Mouse (Mus musculus): Measurements from ENCODE around the gene Ighmbp2. TPM values are rescaled to one million over a fixed set of nuclear protein-coding genes. Genes with fewer than 3 reads are reported as not detected.

Gene Ighmbp2
- polyA plus RNA-seq, 1 experiment from 2014 or later: 4.8 TPM

- Histone ChIP-seq H3K9ac (ENCODE audit: low read length) (no peak overlapping the region), H3K27me3 (ENCODE audit: control insufficient read depth, insufficient read depth, low read length) (no peaks in the 10 kb centered on the region), H3K36me3 (ENCODE audit: control insufficient read depth, insufficient read depth, low read length) (no peaks in the 10 kb centered on the region), H3K27ac (replicated peaks in 1 of 2; ENCODE audit: control insufficient read depth in 1 of 2, insufficient read depth in 1 of 2, low read depth in 2 of 2, low read length in 2 of 2) (no peak overlapping the region), H3K9me3 (ENCODE audit: control insufficient read depth, low read length) (no peaks in the 10 kb centered on the region), H3K4me3 (ENCODE audit: control insufficient read depth in 1 of 2, insufficient read depth in 1 of 2, low read depth in 1 of 2, low read length in 2 of 2) (no peak overlapping the region), H3K4me2 (ENCODE audit: low read length) (no peak overlapping the region), H3K4me1 (ENCODE audit: control insufficient read depth in 2 of 2, insufficient read depth in 2 of 2, low read length in 2 of 2) (no peaks in the 10 kb centered on the region)
- 69% methylated on average over 4 of the region's 4 CpGs for WGBS
- no peak for ATAC-seq (ENCODE audit: insufficient number of reproducible peaks, insufficient read depth, low FRiP score, low read depth)
Measured at GRCm38 (mm10) chr19:3304017-3304416, 21.2 kb upstream of the Ighmbp2 start.

DNA sequence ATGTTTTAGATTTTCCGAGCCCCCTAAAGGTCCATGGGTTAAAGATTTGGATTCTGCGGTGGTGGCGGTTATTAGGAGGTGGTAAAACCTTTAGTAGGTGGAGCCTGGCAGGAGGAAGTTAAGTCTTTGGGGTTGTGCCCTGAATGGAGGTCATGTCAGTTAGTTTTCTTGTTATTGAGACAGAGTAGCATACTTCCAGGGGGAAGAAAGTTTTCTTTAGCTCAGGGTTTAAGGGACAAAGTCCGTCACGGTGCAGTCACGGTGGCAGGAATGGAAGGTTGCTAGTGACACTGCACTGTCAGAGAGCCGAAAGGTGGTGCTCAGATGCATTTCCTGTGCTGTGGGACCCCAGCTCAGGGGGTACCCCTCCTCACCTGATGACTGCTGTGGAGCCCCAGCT is 15.0 kb upstream of the Ighmbp2 start:
- Histone ChIP-seq H3K4me3 (ENCODE audit: control insufficient read depth in 1 of 2, insufficient read depth in 1 of 2, low read depth in 1 of 2, low read length in 2 of 2) (no peak overlapping the region), H3K4me2 (ENCODE audit: low read length) (no peak overlapping the region), H3K36me3 (ENCODE audit: control insufficient read depth, insufficient read depth, low read length) (no peaks in the 10 kb centered on the region), H3K27me3 (ENCODE audit: control insufficient read depth, insufficient read depth, low read length) (no peaks in the 10 kb centered on the region), H3K9me3 (ENCODE audit: control insufficient read depth, low read length) (no peaks in the 10 kb centered on the region), H3K9ac (ENCODE audit: low read length) (no peak overlapping the region), H3K4me1 (ENCODE audit: control insufficient read depth in 2 of 2, insufficient read depth in 2 of 2, low read length in 2 of 2) (no peaks in the 10 kb centered on the region), H3K27ac (replicated peaks in 1 of 2; ENCODE audit: control insufficient read depth in 1 of 2, insufficient read depth in 1 of 2, low read depth in 2 of 2, low read length in 2 of 2) (no peak overlapping the region)
- 81% methylated on average over 7 of the region's 7 CpGs for WGBS
- no peak for ATAC-seq (ENCODE audit: insufficient number of reproducible peaks, insufficient read depth, low FRiP score, low read depth)

DNA sequence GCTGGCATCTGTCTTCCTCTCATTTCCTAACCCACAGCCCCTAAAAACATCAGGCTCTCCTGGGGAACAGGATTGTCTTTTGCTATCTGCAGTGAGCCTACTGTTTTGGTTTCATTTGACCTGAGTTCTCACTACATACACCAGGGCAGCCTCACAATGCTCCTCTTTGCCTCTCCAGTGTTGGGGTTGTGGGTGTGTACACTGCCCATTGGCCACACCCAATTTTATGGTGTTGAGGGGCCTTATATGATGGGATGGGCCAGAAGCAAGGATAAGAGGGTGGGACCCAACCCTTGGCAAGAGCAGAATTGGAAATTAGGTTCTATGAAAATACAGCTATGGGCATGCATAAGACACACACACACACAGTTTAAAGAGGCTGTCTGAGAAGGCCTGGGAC is 14.2 kb upstream of the Ighmbp2 start:
- H3K9me3 ChIP-seq (ENCODE audit: control insufficient read depth, low read length): no peaks in the 10 kb centered on the region
- no peak overlapping the region for H3K27ac ChIP-seq (replicated peaks in 1 of 2; ENCODE audit: control insufficient read depth in 1 of 2, insufficient read depth in 1 of 2, low read depth in 2 of 2, low read length in 2 of 2)
- ATAC-seq (ENCODE audit: insufficient number of reproducible peaks, insufficient read depth, low FRiP score, low read depth): no peak
- no peaks in the 10 kb centered on the region for H3K27me3 ChIP-seq (ENCODE audit: control insufficient read depth, insufficient read depth, low read length)
- H3K9ac ChIP-seq (ENCODE audit: low read length): no peak overlapping the region
- H3K4me1 ChIP-seq (ENCODE audit: control insufficient read depth in 2 of 2, insufficient read depth in 2 of 2, low read length in 2 of 2): no peaks in the 10 kb centered on the region
- H3K4me3 ChIP-seq (ENCODE audit: control insufficient read depth in 1 of 2, insufficient read depth in 1 of 2, low read depth in 1 of 2, low read length in 2 of 2): no peak overlapping the region
- H3K4me2 ChIP-seq (ENCODE audit: low read length): no peak overlapping the region
- H3K36me3 ChIP-seq (ENCODE audit: control insufficient read depth, insufficient read depth, low read length): no peaks in the 10 kb centered on the region

DNA sequence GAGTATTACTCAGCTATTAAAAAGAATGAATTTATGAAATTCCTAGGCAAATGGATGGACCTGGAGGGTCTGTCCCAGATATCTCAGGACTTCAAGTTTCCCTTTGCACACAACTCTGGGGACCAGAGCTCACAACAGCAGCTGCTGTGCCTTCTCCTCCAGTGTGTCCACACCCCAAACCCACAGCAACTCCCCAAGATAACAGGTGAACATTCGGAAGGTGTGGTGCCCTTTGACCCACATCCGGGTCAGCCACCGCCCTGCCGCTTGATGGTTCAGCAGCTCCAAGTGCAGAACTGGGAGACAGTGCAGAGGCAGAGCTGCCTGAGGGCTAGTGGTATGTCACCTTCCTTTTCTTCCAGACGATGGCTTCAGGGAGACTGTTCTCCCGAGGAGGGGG is 12.4 kb upstream of the Ighmbp2 start:
- Histone ChIP-seq H3K9ac (ENCODE audit: low read length) (no peak overlapping the region), H3K9me3 (ENCODE audit: control insufficient read depth, low read length) (no peaks in the 10 kb centered on the region), H3K4me2 (ENCODE audit: low read length) (no peak overlapping the region), H3K4me3 (ENCODE audit: control insufficient read depth in 1 of 2, insufficient read depth in 1 of 2, low read depth in 1 of 2, low read length in 2 of 2) (no peak overlapping the region), H3K4me1 (ENCODE audit: control insufficient read depth in 2 of 2, insufficient read depth in 2 of 2, low read length in 2 of 2) (no peaks in the 10 kb centered on the region), H3K27me3 (ENCODE audit: control insufficient read depth, insufficient read depth, low read length) (no peaks in the 10 kb centered on the region), H3K27ac (replicated peaks in 1 of 2; ENCODE audit: control insufficient read depth in 1 of 2, insufficient read depth in 1 of 2, low read depth in 2 of 2, low read length in 2 of 2) (no peak overlapping the region), H3K36me3 (ENCODE audit: control insufficient read depth, insufficient read depth, low read length) (peaks cover 13% of the 10 kb centered on the region)
- WGBS: 75% methylated on average over 6 of the region's 6 CpGs
- ATAC-seq (ENCODE audit: insufficient number of reproducible peaks, insufficient read depth, low FRiP score, low read depth): no peak

- no peaks in the 10 kb centered on the region for H3K9me3 ChIP-seq (ENCODE audit: control insufficient read depth, low read length)
- H3K27me3 ChIP-seq (ENCODE audit: control insufficient read depth, insufficient read depth, low read length): no peaks in the 10 kb centered on the region
- H3K27ac ChIP-seq (replicated peaks in 1 of 2; ENCODE audit: control insufficient read depth in 1 of 2, insufficient read depth in 1 of 2, low read depth in 2 of 2, low read length in 2 of 2): no peak overlapping the region
- ATAC-seq (ENCODE audit: insufficient number of reproducible peaks, insufficient read depth, low FRiP score, low read depth): no peak
- peaks cover 35% of the 10 kb centered on the region for H3K36me3 ChIP-seq (ENCODE audit: control insufficient read depth, insufficient read depth, low read length)
- H3K4me1 ChIP-seq (ENCODE audit: control insufficient read depth in 2 of 2, insufficient read depth in 2 of 2, low read length in 2 of 2): no peaks in the 10 kb centered on the region
- WGBS: 69% methylated on average over 1 of the region's 1 CpGs
- no peak overlapping the region for H3K4me2 ChIP-seq (ENCODE audit: low read length)
- no peak overlapping the region for H3K9ac ChIP-seq (ENCODE audit: low read length)
- no peak overlapping the region for H3K4me3 ChIP-seq (ENCODE audit: control insufficient read depth in 1 of 2, insufficient read depth in 1 of 2, low read depth in 1 of 2, low read length in 2 of 2)
Measured at GRCm38 (mm10) chr19:3292993-3293392, 10.2 kb upstream of the Ighmbp2 start.

DNA sequence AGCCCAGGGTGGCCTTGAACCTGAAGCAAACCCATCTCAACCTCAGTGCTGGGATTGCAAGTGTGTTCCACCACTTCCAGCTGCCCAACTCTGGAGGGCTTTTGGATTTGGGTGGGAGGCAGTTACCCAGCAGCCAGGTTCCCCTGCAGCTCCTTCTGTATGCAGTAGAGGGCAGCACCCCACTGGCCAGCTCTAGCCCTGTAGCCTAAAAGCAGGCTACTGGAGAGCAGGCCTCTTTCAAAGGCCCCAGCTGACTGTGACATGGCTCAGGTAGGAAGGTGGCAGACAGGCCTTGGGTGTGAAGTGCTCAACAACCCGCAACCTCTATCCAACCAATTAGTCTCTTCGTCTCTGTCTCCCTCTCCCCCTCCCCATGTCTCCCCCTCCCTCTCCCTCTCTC is 9.2 kb upstream of the Ighmbp2 start:
- Histone ChIP-seq H3K36me3 (ENCODE audit: control insufficient read depth, insufficient read depth, low read length) (peaks cover 45% of the 10 kb centered on the region), H3K4me2 (ENCODE audit: low read length) (no peak overlapping the region), H3K9ac (ENCODE audit: low read length) (no peak overlapping the region), H3K27ac (replicated peaks in 1 of 2; ENCODE audit: control insufficient read depth in 1 of 2, insufficient read depth in 1 of 2, low read depth in 2 of 2, low read length in 2 of 2) (no peak overlapping the region), H3K4me3 (ENCODE audit: control insufficient read depth in 1 of 2, insufficient read depth in 1 of 2, low read depth in 1 of 2, low read length in 2 of 2) (no peak overlapping the region), H3K4me1 (ENCODE audit: control insufficient read depth in 2 of 2, insufficient read depth in 2 of 2, low read length in 2 of 2) (no peaks in the 10 kb centered on the region), H3K9me3 (ENCODE audit: control insufficient read depth, low read length) (no peaks in the 10 kb centered on the region), H3K27me3 (ENCODE audit: control insufficient read depth, insufficient read depth, low read length) (no peaks in the 10 kb centered on the region)
- no peak for ATAC-seq (ENCODE audit: insufficient number of reproducible peaks, insufficient read depth, low FRiP score, low read depth)
- 43% methylated on average over 2 of the region's 2 CpGs for WGBS

DNA sequence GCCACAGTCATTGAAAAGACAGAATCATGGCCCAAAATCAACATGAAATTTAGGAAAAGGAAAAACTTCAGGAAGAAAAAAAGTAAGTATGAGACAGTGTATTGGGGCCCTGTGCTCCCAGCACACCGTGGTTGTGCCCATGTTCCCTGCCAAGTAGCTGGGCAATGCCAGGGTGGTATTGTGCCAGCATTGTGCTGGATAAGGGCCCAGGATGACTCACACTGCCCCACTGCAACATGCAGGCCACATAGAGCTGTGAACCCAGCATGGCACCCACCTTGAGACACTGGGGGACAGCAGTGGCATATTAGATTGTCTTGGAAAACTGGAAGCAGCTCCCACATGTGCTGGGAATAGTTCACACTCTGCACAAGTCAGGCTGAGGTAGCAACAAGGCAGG is 6.2 kb upstream of the Ighmbp2 start:
- Histone ChIP-seq H3K9ac (ENCODE audit: low read length) (no peak overlapping the region), H3K36me3 (ENCODE audit: control insufficient read depth, insufficient read depth, low read length) (peaks cover 63% of the 10 kb centered on the region), H3K4me3 (ENCODE audit: control insufficient read depth in 1 of 2, insufficient read depth in 1 of 2, low read depth in 1 of 2, low read length in 2 of 2) (no peak overlapping the region), H3K9me3 (ENCODE audit: control insufficient read depth, low read length) (no peaks in the 10 kb centered on the region), H3K4me2 (ENCODE audit: low read length) (no peak overlapping the region), H3K4me1 (ENCODE audit: control insufficient read depth in 2 of 2, insufficient read depth in 2 of 2, low read length in 2 of 2) (no peaks in the 10 kb centered on the region), H3K27ac (replicated peaks in 1 of 2; ENCODE audit: control insufficient read depth in 1 of 2, insufficient read depth in 1 of 2, low read depth in 2 of 2, low read length in 2 of 2) (no peak overlapping the region), H3K27me3 (ENCODE audit: control insufficient read depth, insufficient read depth, low read length) (no peaks in the 10 kb centered on the region)
- ATAC-seq (ENCODE audit: insufficient number of reproducible peaks, insufficient read depth, low FRiP score, low read depth): no peak
- 100% methylated on average over 1 of the region's 1 CpGs for WGBS

DNA sequence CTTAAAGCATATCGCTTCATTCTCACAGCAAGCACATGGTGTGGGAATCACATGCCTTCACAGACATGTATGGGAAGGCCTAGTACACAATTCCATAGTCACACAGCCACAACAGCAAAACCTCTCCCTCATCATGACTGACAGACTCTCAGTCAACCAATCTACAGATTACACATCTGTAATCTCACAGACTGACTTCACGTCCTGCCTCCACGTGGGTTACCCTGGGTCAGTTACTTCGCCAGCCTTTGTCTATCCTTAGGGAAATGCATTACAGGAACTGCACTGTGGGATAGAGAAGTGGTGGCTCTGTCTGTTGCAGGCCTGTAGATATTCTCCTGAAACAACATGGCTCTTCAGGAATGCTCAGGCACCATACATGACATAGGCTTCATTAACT is 931 bp downstream of the Ighmbp2 start:
- Histone ChIP-seq H3K36me3 (ENCODE audit: control insufficient read depth, insufficient read depth, low read length) (peaks cover 50% of the 10 kb centered on the region), H3K9ac (ENCODE audit: low read length) (peak overlapping the region; percentile 90), H3K27me3 (ENCODE audit: control insufficient read depth, insufficient read depth, low read length) (no peaks in the 10 kb centered on the region), H3K9me3 (ENCODE audit: control insufficient read depth, low read length) (no peaks in the 10 kb centered on the region), H3K4me3 (ENCODE audit: control insufficient read depth in 1 of 2, insufficient read depth in 1 of 2, low read depth in 1 of 2, low read length in 2 of 2) (peak overlapping the region; percentile 55 to 87), H3K4me1 (ENCODE audit: control insufficient read depth in 2 of 2, insufficient read depth in 2 of 2, low read length in 2 of 2) (peaks cover 2 to 12% of the 10 kb centered on the region in 2 experiments; a peak in 2 of 4 replicates), H3K4me2 (ENCODE audit: low read length) (peak overlapping the region; percentile 89), H3K27ac (replicated peaks in 1 of 2; ENCODE audit: control insufficient read depth in 1 of 2, insufficient read depth in 1 of 2, low read depth in 2 of 2, low read length in 2 of 2) (no peak overlapping the region)
- WGBS: 68% methylated on average over 4 of the region's 4 CpGs
- ATAC-seq (ENCODE audit: insufficient number of reproducible peaks, insufficient read depth, low FRiP score, low read depth): no peak
